8 mouse cellular contexts compared by ENCODE assay signal in genomic region chr7:76354510-76354909, GRCm38 (mm10).
DNase-seq lines count a peak whose midpoint lies in the region; ATAC-seq and TF ChIP-seq lines count a peak whose summit lies in the region.

No protein-coding gene starts in this region.

- no peak overlapping the region for H3K27ac ChIP-seq in forebrain, embryonic 14.5 days (ENCODE audit: low read depth, low read length)
- H3K27ac ChIP-seq in forebrain, embryonic 13.5 days: no peak overlapping the region
- no peak overlapping the region for H3K27ac ChIP-seq in midbrain, embryonic 11.5 days (ENCODE audit: low read depth, low read length)
- H3K27ac ChIP-seq in midbrain, embryonic 10.5 days (replicated peaks): no peak overlapping the region

- no peak for TF ChIP-seq POLR2A in brain, embryonic 14.5 days (IDR thresholded peaks at IDR 0.05; ENCODE audit: borderline replicate concordance, extremely low read depth, insufficient read depth, insufficient read length, poor library complexity, severe bottlenecking)

- peak; percentile 53; the same call in 1 of the 2 replicates for TF ChIP-seq CTCF in brain, embryonic 14.5 days (IDR thresholded peaks at IDR 0.05; ENCODE audit: borderline replicate concordance, extremely low read depth, insufficient read depth, insufficient read length)

- no peak overlapping the region for H3K9ac ChIP-seq in forebrain, embryonic 14.5 days (ENCODE audit: low read length)
- no peak overlapping the region for H3K9ac ChIP-seq in forebrain, embryonic 13.5 days
- no peak overlapping the region for H3K9ac ChIP-seq in midbrain, embryonic 11.5 days (ENCODE audit: low read length)

- peak; percentile 90 for DNase-seq in forebrain, embryonic 14.5 days (ENCODE audit: low spot score)
- DNase-seq in midbrain, embryonic 11.5 days (ENCODE audit: low spot score, missing footprints): peak; percentile 88
- no peak for DNase-seq in midbrain, embryonic 10.5 days (ENCODE audit: low spot score)
- peak; percentile 90 for DNase-seq in brain, embryonic 14.5 days (ENCODE audit: low read depth)
- DNase-seq in kidney, postnatal 25 days: peak; percentile 30 to 73
- peak; percentile 34 for DNase-seq in retina, postnatal 7 days (ENCODE audit: low read depth, low spot score)
- DNase-seq in c-Kit-positive CD71-positive TER-119-positive erythroid progenitor cells, embryonic 14.5 days (ENCODE audit: low spot score): no peak

- H3K36me3 ChIP-seq in forebrain, embryonic 14.5 days (ENCODE audit: control insufficient read depth, insufficient read depth, low read length): no peaks in the 10 kb centered on the region
- no peaks in the 10 kb centered on the region for H3K36me3 ChIP-seq in forebrain, embryonic 13.5 days (ENCODE audit: poor library complexity, severe bottlenecking)
- H3K36me3 ChIP-seq in midbrain, embryonic 11.5 days (ENCODE audit: control insufficient read depth, insufficient read depth, low read length): no peaks in the 10 kb centered on the region
- no peaks in the 10 kb centered on the region for H3K36me3 ChIP-seq in midbrain, embryonic 10.5 days

- no peaks in the 10 kb centered on the region for H3K9me3 ChIP-seq in forebrain, embryonic 14.5 days (replicated peaks; ENCODE audit: control insufficient read depth, low read length)
- H3K9me3 ChIP-seq in forebrain, embryonic 13.5 days (replicated peaks): no peaks in the 10 kb centered on the region
- H3K9me3 ChIP-seq in midbrain, embryonic 11.5 days (ENCODE audit: control insufficient read depth, low read length): no peaks in the 10 kb centered on the region
- no peaks in the 10 kb centered on the region for H3K9me3 ChIP-seq in midbrain, embryonic 10.5 days (replicated peaks)

- no peak overlapping the region for H3K4me3 ChIP-seq in forebrain, embryonic 14.5 days (ENCODE audit: low read depth, low read length)
- H3K4me3 ChIP-seq in forebrain, embryonic 13.5 days: no peak overlapping the region
- H3K4me3 ChIP-seq in midbrain, embryonic 11.5 days (ENCODE audit: low read depth, low read length): no peak overlapping the region
- H3K4me3 ChIP-seq in midbrain, embryonic 10.5 days: no peak overlapping the region

- no peaks in the 10 kb centered on the region for H3K27me3 ChIP-seq in forebrain, embryonic 14.5 days (replicated peaks; ENCODE audit: control insufficient read depth, insufficient read depth, low read length)
- H3K27me3 ChIP-seq in forebrain, embryonic 13.5 days: no peaks in the 10 kb centered on the region
- H3K27me3 ChIP-seq in midbrain, embryonic 11.5 days (ENCODE audit: control insufficient read depth, insufficient read depth, low read length): no peaks in the 10 kb centered on the region
- no peaks in the 10 kb centered on the region for H3K27me3 ChIP-seq in midbrain, embryonic 10.5 days (ENCODE audit: low read depth, poor library complexity, severe bottlenecking)

- no peaks in the 10 kb centered on the region for H3K4me1 ChIP-seq in forebrain, embryonic 14.5 days (ENCODE audit: control insufficient read depth, insufficient read depth, low read length)
- no peaks in the 10 kb centered on the region for H3K4me1 ChIP-seq in forebrain, embryonic 13.5 days
- no peaks in the 10 kb centered on the region for H3K4me1 ChIP-seq in midbrain, embryonic 11.5 days (ENCODE audit: control insufficient read depth, insufficient read depth, low read length)
- H3K4me1 ChIP-seq in midbrain, embryonic 10.5 days: no peaks in the 10 kb centered on the region

- 17% methylated on average over 3 of the region's 3 CpGs for WGBS in forebrain, embryonic 14.5 days
- 21% methylated on average over 3 of the region's 3 CpGs for WGBS in forebrain, embryonic 13.5 days
- WGBS in midbrain, embryonic 11.5 days: 33% methylated on average over 3 of the region's 3 CpGs
- WGBS in midbrain, embryonic 10.5 days: 43% methylated on average over 3 of the region's 3 CpGs

- no peak overlapping the region for H3K4me2 ChIP-seq in forebrain, embryonic 14.5 days (ENCODE audit: low read length)
- H3K4me2 ChIP-seq in forebrain, embryonic 13.5 days: no peak overlapping the region
- no peak overlapping the region for H3K4me2 ChIP-seq in midbrain, embryonic 11.5 days

- ATAC-seq in forebrain, embryonic 14.5 days: peak; percentile 23; the same call in 1 of the 2 replicates
- no peak for ATAC-seq in forebrain, embryonic 13.5 days
- ATAC-seq in midbrain, embryonic 11.5 days (ENCODE audit: low FRiP score): no peak

Comparison
In these comparisons a context has a peak if more than half of its experiments do, and no peak if none do; other contexts are left out.
1. DNase-seq: peak in forebrain, embryonic 14.5 days (single experiment), midbrain, embryonic 11.5 days (single experiment), brain, embryonic 14.5 days (single experiment), kidney, postnatal 25 days (2 of 2) and retina, postnatal 7 days (single experiment); none in midbrain, embryonic 10.5 days (single experiment) and c-Kit-positive CD71-positive TER-119-positive erythroid progenitor cells, embryonic 14.5 days (single experiment).